Mouse (Mus musculus): ENCODE data around the gene Tle4. TPM values are rescaled to one million over a fixed set of nuclear protein-coding genes. Genes with fewer than 3 reads are reported as not detected.

Gene Tle4
- total and polyA plus RNA-seq, 3 experiments: 5.8 to 10.3 (median 8.5) TPM

GRCm38 (mm10) chr19:14441861-14442260 lies 156.0 kb downstream of the Tle4 start:
- 93% methylated on average over 5 of the region's 5 CpGs for WGBS
- H3K27me3 ChIP-seq (ENCODE audit: control insufficient read depth, insufficient read depth, low read length): no peaks in the 10 kb centered on the region
- no peaks in the 10 kb centered on the region for H3K36me3 ChIP-seq (ENCODE audit: control insufficient read depth, insufficient read depth, low read length)
- intact Hi-C loops (cut with DNase I): loop anchor here (10.0 kb wide), 1 partner anchor 253 kb away; no protein-coding TSS in a partner anchor
- no peak for TF ChIP-seq EP300 (IDR thresholded peaks at IDR 0.05; ENCODE audit: insufficient read depth, low read depth, low read length)
- TF ChIP-seq CTCF (IDR thresholded peaks at IDR 0.05): no peak
- no peak for TF ChIP-seq POLR2A (IDR thresholded peaks at IDR 0.05; ENCODE audit: insufficient read depth, low read depth, low read length)
- no peak for DNase-seq
- H3K79me2 ChIP-seq (replicated peaks; ENCODE audit: control insufficient read depth, insufficient read depth, low read length): no peaks in the 10 kb centered on the region
- no peak overlapping the region for H3K27ac ChIP-seq
- no peak overlapping the region for H3K9ac ChIP-seq (ENCODE audit: low read depth, low read length)
- H3K4me3 ChIP-seq: no peak overlapping the region
- no peaks in the 10 kb centered on the region for H3K4me1 ChIP-seq (ENCODE audit: control insufficient read depth, insufficient read depth, low read length)

GRCm38 (mm10) chr19:14437226-14437625 lies 160.6 kb downstream of the Tle4 start:
- WGBS: 88% methylated on average over 7 of the region's 7 CpGs
- Histone ChIP-seq H3K79me2 (replicated peaks; ENCODE audit: control insufficient read depth, insufficient read depth, low read length) (no peaks in the 10 kb centered on the region), H3K27ac (no peak overlapping the region), H3K36me3 (ENCODE audit: control insufficient read depth, insufficient read depth, low read length) (no peaks in the 10 kb centered on the region), H3K27me3 (ENCODE audit: control insufficient read depth, insufficient read depth, low read length) (no peaks in the 10 kb centered on the region), H3K9ac (ENCODE audit: low read depth, low read length) (no peak overlapping the region), H3K4me3 (no peak overlapping the region), H3K4me1 (ENCODE audit: control insufficient read depth, insufficient read depth, low read length) (no peaks in the 10 kb centered on the region)
- intact Hi-C loops (cut with DNase I): no loop called here
- DNase-seq: no peak
- TF ChIP-seq POLR2A (IDR thresholded peaks at IDR 0.05; ENCODE audit: insufficient read depth, low read depth, low read length) (no peak), CTCF (IDR thresholded peaks at IDR 0.05) (no peak), EP300 (IDR thresholded peaks at IDR 0.05; ENCODE audit: insufficient read depth, low read depth, low read length) (no peak)

- Histone ChIP-seq H3K4me1 (ENCODE audit: control insufficient read depth, insufficient read depth, low read length) (no peaks in the 10 kb centered on the region), H3K79me2 (replicated peaks; ENCODE audit: control insufficient read depth, insufficient read depth, low read length) (no peaks in the 10 kb centered on the region), H3K27ac (no peak overlapping the region), H3K9ac (ENCODE audit: low read depth, low read length) (no peak overlapping the region), H3K27me3 (ENCODE audit: control insufficient read depth, insufficient read depth, low read length) (no peaks in the 10 kb centered on the region), H3K36me3 (ENCODE audit: control insufficient read depth, insufficient read depth, low read length) (no peaks in the 10 kb centered on the region), H3K4me3 (no peak overlapping the region)
- WGBS: 70% methylated on average over 2 of the region's 2 CpGs
- no peak for DNase-seq
- intact Hi-C loops (cut with DNase I): no loop called here
- TF ChIP-seq POLR2A (IDR thresholded peaks at IDR 0.05; ENCODE audit: insufficient read depth, low read depth, low read length): no peak
- TF ChIP-seq EP300 (IDR thresholded peaks at IDR 0.05; ENCODE audit: insufficient read depth, low read depth, low read length): no peak
These were observed 161.3 kb downstream of the Tle4 start for GRCm38 (mm10) chr19:14436567-14436966.

- WGBS: 38% methylated on average over 14 of the region's 14 CpGs
- intact Hi-C loops (cut with DNase I): no loop called here
- no peaks in the 10 kb centered on the region for H3K27me3 ChIP-seq (ENCODE audit: control insufficient read depth, insufficient read depth, low read length)
- no peak for DNase-seq
- H3K9ac ChIP-seq (ENCODE audit: low read depth, low read length): no peak overlapping the region
- no peak for TF ChIP-seq EP300 (IDR thresholded peaks at IDR 0.05; ENCODE audit: insufficient read depth, low read depth, low read length)
- TF ChIP-seq POLR2A (IDR thresholded peaks at IDR 0.05; ENCODE audit: insufficient read depth, low read depth, low read length): no peak
- TF ChIP-seq CTCF (IDR thresholded peaks at IDR 0.05): no peak
- H3K79me2 ChIP-seq (replicated peaks; ENCODE audit: control insufficient read depth, insufficient read depth, low read length): no peaks in the 10 kb centered on the region
- H3K4me3 ChIP-seq: no peak overlapping the region
- no peak overlapping the region for H3K27ac ChIP-seq
- no peaks in the 10 kb centered on the region for H3K4me1 ChIP-seq (ENCODE audit: control insufficient read depth, insufficient read depth, low read length)
- H3K36me3 ChIP-seq (ENCODE audit: control insufficient read depth, insufficient read depth, low read length): no peaks in the 10 kb centered on the region
These were observed 162.0 kb downstream of the Tle4 start for GRCm38 (mm10) chr19:14435681-14436376.

- Histone ChIP-seq H3K79me2 (replicated peaks; ENCODE audit: control insufficient read depth, insufficient read depth, low read length) (no peaks in the 10 kb centered on the region), H3K27ac (no peak overlapping the region), H3K4me3 (no peak overlapping the region), H3K36me3 (ENCODE audit: control insufficient read depth, insufficient read depth, low read length) (no peaks in the 10 kb centered on the region), H3K27me3 (ENCODE audit: control insufficient read depth, insufficient read depth, low read length) (no peaks in the 10 kb centered on the region), H3K4me1 (ENCODE audit: control insufficient read depth, insufficient read depth, low read length) (no peaks in the 10 kb centered on the region), H3K9ac (ENCODE audit: low read depth, low read length) (no peak overlapping the region)
- WGBS: 92% methylated on average over 4 of the region's 4 CpGs
- no peak for DNase-seq
- TF ChIP-seq CTCF (IDR thresholded peaks at IDR 0.05): no peak
- TF ChIP-seq POLR2A (IDR thresholded peaks at IDR 0.05; ENCODE audit: insufficient read depth, low read depth, low read length): no peak
- TF ChIP-seq EP300 (IDR thresholded peaks at IDR 0.05; ENCODE audit: insufficient read depth, low read depth, low read length): no peak
- intact Hi-C loops (cut with DNase I): no loop called here
These were observed 164.0 kb downstream of the Tle4 start for GRCm38 (mm10) chr19:14433900-14434299.

- 85% methylated on average over 7 of the region's 7 CpGs for WGBS
- Histone ChIP-seq H3K9ac (ENCODE audit: low read depth, low read length) (no peak overlapping the region), H3K79me2 (replicated peaks; ENCODE audit: control insufficient read depth, insufficient read depth, low read length) (no peaks in the 10 kb centered on the region), H3K27ac (no peak overlapping the region), H3K27me3 (ENCODE audit: control insufficient read depth, insufficient read depth, low read length) (no peaks in the 10 kb centered on the region), H3K4me1 (ENCODE audit: control insufficient read depth, insufficient read depth, low read length) (no peaks in the 10 kb centered on the region), H3K36me3 (ENCODE audit: control insufficient read depth, insufficient read depth, low read length) (no peaks in the 10 kb centered on the region), H3K4me3 (no peak overlapping the region)
- DNase-seq: no peak
- TF ChIP-seq EP300 (IDR thresholded peaks at IDR 0.05; ENCODE audit: insufficient read depth, low read depth, low read length) (no peak), POLR2A (IDR thresholded peaks at IDR 0.05; ENCODE audit: insufficient read depth, low read depth, low read length) (no peak), CTCF (IDR thresholded peaks at IDR 0.05) (no peak)
- intact Hi-C loops (cut with DNase I): no loop called here
These were observed 165.4 kb downstream of the Tle4 start for GRCm38 (mm10) chr19:14432436-14432835.

All from heart, adult 2 months (tissue).